Mouse (Mus musculus) bone marrow macrophage, adult 2 months (primary cell): Measurements from ENCODE around the gene Zmynd8.

Experiments used
- CTCF ChIP-seq: IDR thresholded peaks from 2 replicates; pipeline ENCODE4 v1.5.1; 2012; ENCODE audit warnings: low read depth, mild to moderate bottlenecking, low read length, moderate library complexity
- POLR2A ChIP-seq: IDR thresholded peaks from 2 replicates; pipeline ENCODE4 v1.6.1; 2012; ENCODE audit warnings: mild to moderate bottlenecking, low read depth, low read length, borderline replicate concordance

DNA sequence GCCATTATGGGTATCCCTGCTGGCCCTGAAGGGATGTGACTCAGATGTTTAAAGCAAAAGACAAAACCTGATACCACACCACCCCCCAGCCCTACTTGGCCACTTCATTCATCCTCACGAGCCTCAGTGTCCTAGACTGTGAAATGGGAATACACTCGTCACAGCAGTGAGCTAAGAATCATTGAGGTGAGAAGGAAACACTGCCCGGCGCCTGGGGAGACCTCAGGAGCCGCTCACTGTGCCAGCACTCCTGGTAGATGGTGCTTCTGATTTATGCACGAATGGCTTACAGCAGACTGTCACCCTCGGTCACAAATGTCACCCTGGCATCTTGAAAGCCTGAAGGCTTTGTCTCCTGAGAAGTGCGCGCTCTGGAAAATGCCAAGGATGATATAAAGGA is 31.3 kb downstream of the Zmynd8 start:
- TF ChIP-seq POLR2A (no peak), CTCF (no peak)
